Mouse (Mus musculus): ENCODE data around the gene 1700020D05Rik.

DNA sequence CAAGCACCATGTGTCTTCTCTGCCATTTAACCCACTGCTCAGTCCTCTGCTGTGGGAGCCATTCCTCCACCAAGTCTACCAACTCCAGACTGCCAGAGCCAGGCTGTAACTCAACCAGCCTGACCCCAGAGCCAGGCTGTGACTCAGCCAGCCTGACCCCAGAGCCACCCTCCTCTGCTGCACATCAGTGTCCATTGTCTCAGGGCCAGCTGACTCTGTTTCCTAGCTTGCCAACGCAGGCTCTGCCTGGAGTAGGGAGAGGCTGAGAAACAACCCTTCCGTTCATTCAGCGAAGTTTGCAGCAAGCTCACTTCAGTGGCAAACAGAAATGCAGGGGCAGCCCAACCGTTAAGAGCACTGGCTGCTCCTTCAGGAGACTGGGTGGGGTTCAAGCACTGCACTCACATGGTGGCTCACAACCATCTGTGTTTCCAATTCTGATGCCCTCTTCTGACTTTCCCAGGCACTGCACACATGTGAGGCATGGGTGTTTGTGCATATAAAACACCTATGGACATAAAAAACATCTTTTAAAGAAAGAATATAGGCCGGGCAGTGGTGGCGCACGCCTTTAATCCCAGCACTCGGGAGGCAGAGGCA is 13.4 kb upstream of the 1700020D05Rik start:
- no peak for TF ChIP-seq POLR2A (IDR thresholded peaks at IDR 0.05; ENCODE audit: borderline replicate concordance, extremely low read depth, low read depth, low read length)
- TF ChIP-seq CTCF (IDR thresholded peaks at IDR 0.05; ENCODE audit: insufficient read depth, low read length) = no peak

Measured in lung, adult 2 months (tissue).